In the genomic region with DNA sequence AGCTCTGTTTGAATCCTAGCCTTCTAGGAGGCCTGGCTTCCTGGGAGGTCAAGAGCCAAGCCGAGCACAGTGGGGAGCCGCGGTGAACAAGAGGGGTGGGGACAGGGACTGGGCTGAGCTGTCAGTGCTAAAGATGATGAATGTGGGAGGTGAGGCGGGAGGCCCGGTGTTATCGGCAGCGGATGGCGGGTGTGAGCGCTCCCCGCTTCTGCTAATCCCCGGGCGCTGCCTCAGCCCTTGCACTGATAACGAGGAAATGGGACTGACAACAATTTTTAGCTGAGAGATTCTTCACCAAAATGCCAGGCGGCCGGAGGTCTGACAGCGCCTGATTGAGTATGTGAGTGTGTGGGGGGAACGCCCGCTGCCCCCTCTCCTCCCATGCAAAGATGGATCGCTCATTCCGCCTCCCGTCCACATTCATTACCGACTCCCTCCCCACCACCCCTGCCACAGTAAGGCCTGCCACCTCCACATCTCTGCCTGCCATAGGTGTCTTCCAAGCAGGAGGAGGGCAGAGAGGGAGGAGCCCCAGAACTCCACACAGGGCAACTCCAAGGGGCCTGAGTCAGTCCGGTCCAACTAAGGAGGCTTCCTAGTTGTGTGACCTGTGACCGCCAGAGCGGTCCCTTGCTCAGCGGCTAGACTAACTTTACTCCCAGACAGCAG, we compare ENCODE assay signal across 9 mouse cellular contexts.
DNase-seq lines count a peak whose midpoint lies in the region; ATAC-seq lines count a peak whose summit lies in the region.
"Had no signal": no experiment of that assay in that cellular context is flagged by ENCODE, and none has a peak within 500 bp of the region (broad histone marks: within the 10 kb centered on the region; RNA-seq: fewer than 3 reads in every experiment).

No protein-coding gene starts in this region.

- no peaks in the 10 kb centered on the region for H3K9me3 ChIP-seq in kidney, embryonic 15.5 days (replicated peaks)
- no peaks in the 10 kb centered on the region for H3K9me3 ChIP-seq in embryonic facial prominence, embryonic 12.5 days
- H3K9me3 ChIP-seq in liver, embryonic 15.5 days (replicated peaks), result no peaks in the 10 kb centered on the region; the same call in 1 of the 2 replicates
- no peaks in the 10 kb centered on the region for H3K9me3 ChIP-seq in stomach, embryonic 14.5 days (ENCODE audit: control insufficient read depth, low read depth, low read length)

- H3K27me3 ChIP-seq in kidney, embryonic 15.5 days, result peaks cover 96% of the 10 kb centered on the region
- peaks cover 54% of the 10 kb centered on the region for H3K27me3 ChIP-seq in embryonic facial prominence, embryonic 12.5 days
- peaks cover 49% of the 10 kb centered on the region for H3K27me3 ChIP-seq in liver, embryonic 15.5 days
- peaks cover 12% of the 10 kb centered on the region for H3K27me3 ChIP-seq in stomach, embryonic 14.5 days (ENCODE audit: control insufficient read depth, insufficient read depth, low read length)

- H3K4me3 ChIP-seq in kidney, embryonic 15.5 days (replicated peaks), result no peak overlapping the region
- H3K4me3 ChIP-seq in embryonic facial prominence, embryonic 12.5 days, result no peak overlapping the region
- peak overlapping the region; percentile 57 for H3K4me3 ChIP-seq in liver, embryonic 15.5 days (replicated peaks)
- no peak overlapping the region for H3K4me3 ChIP-seq in stomach, embryonic 14.5 days (ENCODE audit: low read depth, low read length)

- peak overlapping the region; percentile 31 for H3K4me2 ChIP-seq in kidney, embryonic 15.5 days
- H3K4me2 ChIP-seq in embryonic facial prominence, embryonic 12.5 days (replicated peaks), result peak overlapping the region; percentile 16
- H3K4me2 ChIP-seq in liver, embryonic 15.5 days, result peak overlapping the region; percentile 80
- H3K4me2 ChIP-seq in stomach, embryonic 14.5 days (replicated peaks; ENCODE audit: low read depth, low read length), result peak overlapping the region; percentile 14; the same call in 1 of the 2 replicates

- ATAC-seq in kidney, embryonic 15.5 days (replicated peaks; ENCODE audit: low FRiP score), result peak; percentile 70
- ATAC-seq in embryonic facial prominence, embryonic 12.5 days (ENCODE audit: insufficient number of reproducible peaks, insufficient read depth, low FRiP score, low TSS enrichment), result no peak
- peak; percentile 97 for ATAC-seq in liver, embryonic 15.5 days (ENCODE audit: insufficient read depth)
- peak; percentile 73; the same call in 1 of the 2 replicates for ATAC-seq in stomach, embryonic 14.5 days (ENCODE audit: insufficient number of reproducible peaks, insufficient read depth, low FRiP score, low read depth)

- no peaks in the 10 kb centered on the region for H3K36me3 ChIP-seq in kidney, embryonic 15.5 days
- H3K36me3 ChIP-seq in embryonic facial prominence, embryonic 12.5 days, result no peaks in the 10 kb centered on the region
- H3K36me3 ChIP-seq in liver, embryonic 15.5 days (replicated peaks), result no peaks in the 10 kb centered on the region
- no peaks in the 10 kb centered on the region for H3K36me3 ChIP-seq in stomach, embryonic 14.5 days (ENCODE audit: control insufficient read depth, insufficient read depth, low read length)

- peaks cover 33% of the 10 kb centered on the region for H3K4me1 ChIP-seq in kidney, embryonic 15.5 days
- H3K4me1 ChIP-seq in embryonic facial prominence, embryonic 12.5 days, result peaks cover 34% of the 10 kb centered on the region
- peaks cover 42% of the 10 kb centered on the region for H3K4me1 ChIP-seq in liver, embryonic 15.5 days (replicated peaks)
- peaks cover 13% of the 10 kb centered on the region; the same call in 1 of the 2 replicates for H3K4me1 ChIP-seq in stomach, embryonic 14.5 days (ENCODE audit: control insufficient read depth, insufficient read depth, low read length)

- H3K27ac ChIP-seq in kidney, embryonic 15.5 days, result no peak overlapping the region
- H3K27ac ChIP-seq in embryonic facial prominence, embryonic 12.5 days, result no peak overlapping the region
- H3K27ac ChIP-seq in liver, embryonic 15.5 days (replicated peaks), result peak overlapping the region; percentile 98
- no peak overlapping the region for H3K27ac ChIP-seq in stomach, embryonic 14.5 days (ENCODE audit: low read length)

- 3% methylated on average over 26 of the region's 26 CpGs for WGBS in kidney, embryonic 15.5 days
- WGBS in embryonic facial prominence, embryonic 12.5 days, result 6% methylated on average over 26 of the region's 26 CpGs
- WGBS in liver, embryonic 15.5 days (ENCODE audit: insufficient replicate concordance), result 8% methylated on average over 25 of the region's 26 CpGs
- WGBS in stomach, embryonic 14.5 days, result 4% methylated on average over 26 of the region's 26 CpGs

- no peak overlapping the region; the same call in 1 of the 2 replicates for H3K9ac ChIP-seq in kidney, embryonic 15.5 days
- H3K9ac ChIP-seq in embryonic facial prominence, embryonic 12.5 days, result no peak overlapping the region
- H3K9ac ChIP-seq in liver, embryonic 15.5 days, result peak overlapping the region; percentile 64
- H3K9ac ChIP-seq in stomach, embryonic 14.5 days (replicated peaks; ENCODE audit: low read depth, low read length), result no peak overlapping the region

- DNase-seq in kidney, postnatal 4 days, result no peak
- no peak for DNase-seq in ovary, postnatal 10 days (ENCODE audit: low spot score)
- no peak for DNase-seq in B cell, adult 2 months
- DNase-seq in ovary, adult 18-20 months (ENCODE audit: low spot score), result no peak
- DNase-seq: thymus, adult 18-20 months had no signal

Comparison
In these comparisons a context has a peak if more than half of its experiments do, and no peak if none do; other contexts are left out.
1. H3K4me2 ChIP-seq: peak in every context shown above with its lines; median percentile 80 in liver, embryonic 15.5 days; 31 in kidney, embryonic 15.5 days; 16 in embryonic facial prominence, embryonic 12.5 days; 14 in stomach, embryonic 14.5 days.